Mouse (Mus musculus) lung, embryonic 16.5 days (tissue): ENCODE results near the gene Sytl2. TPM values are rescaled to one million over a fixed set of nuclear protein-coding genes. Genes with fewer than 3 reads are reported as not detected.

Experiments used
- ATAC-seq: fragments of 200-750 bp; cut with Nextera tagmentation; 2 replicates; pipeline ENCODE4 v1.8.0; 2017; ENCODE audit warnings: low read depth, mild to moderate bottlenecking, moderate library complexity
- H3K27ac ChIP-seq: fragments of 300-500 bp; sonication (generic); 2 replicates; pipeline ENCODE4 v1.5.1; 2014; ENCODE audit warnings: mild to moderate bottlenecking, control low read depth, low read length
- H3K27me3 ChIP-seq: fragments of 300-500 bp; sonication (generic); 2 replicates; pipeline ENCODE4 v1.6.1; 2014; ENCODE audit warnings: low read depth, low read length, mixed read lengths; ENCODE audit not compliant: control insufficient read depth, insufficient read depth
- H3K36me3 ChIP-seq: fragments of 300-500 bp; sonication (generic); 2 replicates; pipeline ENCODE4 v1.6.1; 2014; ENCODE audit warnings: low read length; ENCODE audit not compliant: control insufficient read depth, insufficient read depth
- H3K4me1 ChIP-seq: fragments of 300-500 bp; sonication (generic); replicated peaks from 2 replicates; pipeline ENCODE4 v1.6.1; 2014; ENCODE audit warnings: low read length, mixed read lengths; ENCODE audit not compliant: control insufficient read depth, insufficient read depth
- H3K4me2 ChIP-seq: fragments of 300-500 bp; sonication (generic); 2 replicates; pipeline ENCODE4 v1.6.1; 2014; ENCODE audit warnings: low read depth, low read length, control low read depth
- H3K4me3 ChIP-seq: fragments of 300-500 bp; sonication (generic); 2 replicates; pipeline ENCODE4 v1.5.1; 2014; ENCODE audit warnings: mild to moderate bottlenecking, low read length, control low read depth
- H3K9ac ChIP-seq: fragments of 300-500 bp; sonication (generic); 2 replicates; pipeline ENCODE4 v1.6.1; 2014; ENCODE audit warnings: low read length, control low read depth
- H3K9me3 ChIP-seq: fragments of 300-500 bp; sonication (generic); 2 replicates; pipeline ENCODE4 v1.6.1; 2016; ENCODE audit warnings: low read length; ENCODE audit not compliant: control insufficient read depth
- WGBS: fragments of 180-500 bp; shearing (Covaris S2); extraction: QIAGEN DNeasy Blood & Tissue Kit; methylation state at CpG from one replicate; pipeline ENCODE4 v1.1.7; 2014; 5-methylcytosine and 5-hydroxymethylcytosine counted together
- polyA plus RNA-seq: library from polyadenylated mRNA; unstranded; fragments of >200 nt; fragmentation: Nextera tagmentation; extraction: Ambion mirVana; gene quantifications from 2 replicates; pipeline ENCODE4 v1.2.1, GENCODE M21; 2015

The Sytl2 gene
- polyA plus RNA-seq, 1 experiment from 2014 or later: 5.5 TPM

GRCm38 (mm10) chr7:90277769-90278168, 24.3 kb upstream of the Sytl2 start:
- no peaks in the 10 kb centered on the region for H3K36me3 ChIP-seq
- H3K4me3 ChIP-seq: no peak overlapping the region
- WGBS: 49% methylated on average over 4 of the region's 4 CpGs
- no peak overlapping the region for H3K4me2 ChIP-seq
- H3K9ac ChIP-seq: no peak overlapping the region
- H3K27ac ChIP-seq: no peak overlapping the region
- H3K27me3 ChIP-seq: no peaks in the 10 kb centered on the region
- no peaks in the 10 kb centered on the region for H3K9me3 ChIP-seq
- no peaks in the 10 kb centered on the region; the same call in 1 of the 2 replicates for H3K4me1 ChIP-seq
- peak; percentile 37 for ATAC-seq

GRCm38 (mm10) chr7:90279136-90279535, 22.9 kb upstream of the Sytl2 start:
- Histone ChIP-seq H3K4me1 (no peaks in the 10 kb centered on the region; the same call in 1 of the 2 replicates), H3K36me3 (no peaks in the 10 kb centered on the region), H3K4me2 (no peak overlapping the region), H3K27ac (no peak overlapping the region), H3K9me3 (no peaks in the 10 kb centered on the region), H3K9ac (no peak overlapping the region), H3K27me3 (no peaks in the 10 kb centered on the region), H3K4me3 (no peak overlapping the region)
- ATAC-seq: no peak
- WGBS: 86% methylated on average over 4 of the region's 4 CpGs

- Histone ChIP-seq H3K27me3 (no peaks in the 10 kb centered on the region), H3K4me2 (no peak overlapping the region), H3K9me3 (no peaks in the 10 kb centered on the region), H3K36me3 (no peaks in the 10 kb centered on the region), H3K27ac (no peak overlapping the region), H3K4me1 (peaks cover 6% of the 10 kb centered on the region), H3K9ac (no peak overlapping the region), H3K4me3 (no peak overlapping the region)
- WGBS: 68% methylated on average over 11 of the region's 11 CpGs
- ATAC-seq: no peak
Observed at GRCm38 (mm10) chr7:90280274-90280875, 21.7 kb upstream of the Sytl2 start.

- 48% methylated on average over 8 of the region's 8 CpGs for WGBS
- no peak overlapping the region for H3K9ac ChIP-seq
- no peak overlapping the region for H3K27ac ChIP-seq
- no peak overlapping the region for H3K4me3 ChIP-seq
- H3K4me1 ChIP-seq: peaks cover 6% of the 10 kb centered on the region
- ATAC-seq: no peak
- H3K4me2 ChIP-seq: no peak overlapping the region
- H3K36me3 ChIP-seq: no peaks in the 10 kb centered on the region
- no peaks in the 10 kb centered on the region for H3K27me3 ChIP-seq
- H3K9me3 ChIP-seq: no peaks in the 10 kb centered on the region
Observed at GRCm38 (mm10) chr7:90280878-90281277, 21.2 kb upstream of the Sytl2 start.

GRCm38 (mm10) chr7:90281759-90282546, 20.1 kb upstream of the Sytl2 start:
- ATAC-seq: peak; percentile 42
- 63% methylated on average over 11 of the region's 11 CpGs for WGBS
- no peaks in the 10 kb centered on the region for H3K27me3 ChIP-seq
- no peaks in the 10 kb centered on the region for H3K36me3 ChIP-seq
- H3K27ac ChIP-seq: no peak overlapping the region
- no peaks in the 10 kb centered on the region for H3K9me3 ChIP-seq
- H3K4me2 ChIP-seq: no peak overlapping the region
- peaks cover 6% of the 10 kb centered on the region for H3K4me1 ChIP-seq
- H3K9ac ChIP-seq: no peak overlapping the region
- no peak overlapping the region for H3K4me3 ChIP-seq

- Histone ChIP-seq H3K36me3 (no peaks in the 10 kb centered on the region), H3K9me3 (no peaks in the 10 kb centered on the region), H3K4me3 (no peak overlapping the region), H3K9ac (no peak overlapping the region), H3K27me3 (no peaks in the 10 kb centered on the region), H3K27ac (no peak overlapping the region), H3K4me1 (peaks cover 6% of the 10 kb centered on the region), H3K4me2 (no peak overlapping the region)
- WGBS: 94% methylated on average over 1 of the region's 1 CpGs
- no peak for ATAC-seq
Observed at GRCm38 (mm10) chr7:90282786-90283185, 19.3 kb upstream of the Sytl2 start.

- no peaks in the 10 kb centered on the region for H3K9me3 ChIP-seq
- H3K27me3 ChIP-seq: no peaks in the 10 kb centered on the region
- H3K4me1 ChIP-seq: peaks cover 6% of the 10 kb centered on the region
- no peaks in the 10 kb centered on the region for H3K36me3 ChIP-seq
- H3K4me2 ChIP-seq: peak overlapping the region; percentile 25; the same call in 1 of the 2 replicates
- no peak overlapping the region for H3K9ac ChIP-seq
- no peak overlapping the region for H3K4me3 ChIP-seq
- ATAC-seq: no peak
- WGBS: 11% methylated on average over 7 of the region's 7 CpGs
- no peak overlapping the region for H3K27ac ChIP-seq
Observed at GRCm38 (mm10) chr7:90284793-90285192, 17.3 kb upstream of the Sytl2 start.

GRCm38 (mm10) chr7:90291885-90292284, 10.2 kb upstream of the Sytl2 start:
- Histone ChIP-seq H3K4me1 (no peaks in the 10 kb centered on the region), H3K9ac (no peak overlapping the region), H3K27ac (no peak overlapping the region), H3K4me2 (no peak overlapping the region), H3K36me3 (no peaks in the 10 kb centered on the region), H3K9me3 (no peaks in the 10 kb centered on the region), H3K4me3 (no peak overlapping the region), H3K27me3 (no peaks in the 10 kb centered on the region)
- ATAC-seq: no peak
- WGBS: 76% methylated on average over 6 of the region's 6 CpGs

- no peaks in the 10 kb centered on the region for H3K27me3 ChIP-seq
- no peaks in the 10 kb centered on the region; the same call in 1 of the 2 replicates for H3K4me1 ChIP-seq
- ATAC-seq: peak; percentile 45
- peak overlapping the region; percentile 99 for H3K4me2 ChIP-seq
- no peaks in the 10 kb centered on the region for H3K9me3 ChIP-seq
- WGBS: 2% methylated on average over 27 of the region's 27 CpGs
- H3K36me3 ChIP-seq: no peaks in the 10 kb centered on the region
- peak overlapping the region; percentile 69 for H3K9ac ChIP-seq
- peak overlapping the region; percentile 67 for H3K4me3 ChIP-seq
- H3K27ac ChIP-seq: no peak overlapping the region
Observed at GRCm38 (mm10) chr7:90302647-90303552, 848 bp downstream of the Sytl2 start.
